Mouse (Mus musculus): ENCODE measurements at regions not wholly inside any gene's neighbourhood (a gene's known extent, or its start where the extent isn't known, plus 50 kb on each side); places are given as distances from the start of the nearest gene placed in this dataset.

DNA sequence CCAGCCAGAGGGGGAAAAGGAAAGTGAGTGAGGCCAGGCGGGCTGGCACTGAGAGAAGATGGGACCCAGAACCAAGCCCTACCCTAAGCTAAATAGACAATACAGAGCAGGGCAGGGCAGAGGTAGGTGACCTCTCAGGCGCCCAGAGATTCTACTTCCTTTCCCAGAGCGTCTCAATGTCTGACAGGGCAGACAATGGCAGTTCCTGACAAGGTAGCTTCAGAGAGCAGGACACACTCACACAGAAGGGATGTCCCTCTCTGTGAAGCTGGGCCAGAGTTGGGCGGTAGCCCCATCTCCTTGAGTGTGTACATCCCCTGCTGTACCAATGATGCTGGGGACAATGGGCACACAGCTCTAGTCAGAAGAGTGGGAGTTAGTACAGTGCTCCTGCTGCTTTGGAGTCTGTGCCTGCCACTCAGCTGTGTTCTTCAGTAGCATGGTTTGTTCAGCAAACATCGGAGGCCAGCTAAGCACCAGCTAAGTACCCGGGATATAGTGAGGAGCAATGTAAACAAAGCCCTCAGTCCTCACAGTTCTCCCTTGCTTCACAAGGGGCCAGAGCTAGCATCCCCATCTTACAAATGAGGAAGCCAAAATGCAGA, 62.7 kb downstream of the Rhob start:
- TF ChIP-seq EP300 (IDR thresholded peaks at IDR 0.05) (no peak), CTCF (IDR thresholded peaks at IDR 0.05) (no peak)

All from lung, postnatal 0 days (tissue).